Mouse (Mus musculus) thymus, adult 2 months (tissue): ENCODE data around the gene Stk40.

Experiments used
- CTCF ChIP-seq: fragments of 200-500 bp; IDR thresholded peaks from 2 replicates; pipeline ENCODE4 v1.5.1; 2012; ENCODE audit warnings: mild to moderate bottlenecking, control low read depth, low read length, moderate library complexity, borderline replicate concordance; ENCODE audit not compliant: control insufficient read depth, poor library complexity, insufficient read depth; ENCODE audit errors: extremely low read depth
- POLR2A ChIP-seq: fragments of 200-500 bp; IDR thresholded peaks from 2 replicates; pipeline ENCODE4 v1.6.1; 2012; ENCODE audit warnings: mild to moderate bottlenecking, low read length, control low read depth, moderate library complexity; ENCODE audit not compliant: control insufficient read depth, poor library complexity, insufficient read depth; ENCODE audit errors: extremely low read depth

GRCm38 (mm10) chr4:126155869-126156268 is 52.1 kb downstream of the Stk40 start:
- TF ChIP-seq POLR2A (no peak), CTCF (no peak)
